Mouse (Mus musculus) gastrocnemius, adult 8-10 months (tissue): ENCODE data around the gene Mars. TPM values are rescaled to one million over a fixed set of nuclear protein-coding genes. Genes with fewer than 3 reads are reported as not detected.

Experiments used
- DNase-seq, 2 experiments: peaks; one replicate each; pipeline ENCODE4 v3.0.0; 2022; ENCODE audit warnings: low spot score in 2 of 2
- total RNA-seq, 4 experiments: library from RNA; stranded (reverse); gene quantifications; 2 replicates each; pipeline ENCODE4 v1.2.4; 2022

The Mars gene
- total RNA-seq, 4 experiments from 2014 or later, result 59.2 to 76.6 (median 66.0) TPM

DNA sequence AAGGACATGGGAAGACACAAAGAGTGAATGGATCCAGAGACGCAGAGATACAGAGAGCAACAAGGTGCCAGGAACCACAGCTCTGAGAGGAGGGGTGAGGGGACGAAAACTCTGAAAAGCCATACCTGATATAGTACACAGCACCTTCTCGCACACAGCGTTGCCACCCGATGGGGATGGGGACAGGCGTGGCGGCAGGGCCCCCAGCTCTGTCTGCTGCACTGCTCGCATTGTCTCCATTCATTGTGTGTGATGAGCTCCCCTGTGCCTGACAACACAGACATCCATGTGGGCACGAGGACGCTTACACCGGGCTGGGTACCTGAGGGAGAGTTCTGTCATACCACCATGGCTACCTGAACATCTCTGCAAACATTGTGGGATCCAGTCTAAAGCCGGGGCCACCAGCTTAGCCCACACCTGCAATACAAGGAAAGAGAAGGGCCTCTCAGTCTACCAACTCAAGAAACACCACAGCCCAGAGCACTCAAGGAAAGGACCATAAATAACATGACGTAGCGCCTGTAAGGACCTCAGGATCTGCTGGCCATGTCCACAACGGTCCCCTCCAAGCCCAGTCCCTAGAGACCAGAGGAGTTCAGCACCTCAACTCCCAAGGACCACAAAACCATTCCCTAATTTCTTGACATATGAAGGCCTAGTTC is 24.2 kb downstream of the Mars start:
- DNase-seq, result no peak

DNA sequence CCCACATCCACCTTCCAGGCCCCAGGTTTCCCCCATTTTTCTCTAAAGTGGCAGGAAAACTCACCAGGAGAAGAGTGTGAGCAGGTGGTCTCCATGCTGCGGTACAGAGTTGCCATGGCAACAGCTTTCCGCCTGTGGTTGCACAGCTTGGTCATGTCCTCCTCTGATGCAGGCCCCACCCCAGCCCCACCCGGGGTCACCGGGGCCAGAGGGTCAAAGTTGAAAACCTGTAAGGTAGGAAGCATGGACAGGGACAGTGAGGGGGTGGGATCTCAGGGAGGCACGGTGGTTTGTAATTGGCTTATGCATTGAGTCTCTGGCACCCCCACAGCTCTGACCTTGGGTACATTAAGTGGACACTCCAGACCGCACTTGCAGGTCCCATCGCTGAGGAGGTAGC is 24.9 kb downstream of the Mars start:
- no peak for DNase-seq

DNA sequence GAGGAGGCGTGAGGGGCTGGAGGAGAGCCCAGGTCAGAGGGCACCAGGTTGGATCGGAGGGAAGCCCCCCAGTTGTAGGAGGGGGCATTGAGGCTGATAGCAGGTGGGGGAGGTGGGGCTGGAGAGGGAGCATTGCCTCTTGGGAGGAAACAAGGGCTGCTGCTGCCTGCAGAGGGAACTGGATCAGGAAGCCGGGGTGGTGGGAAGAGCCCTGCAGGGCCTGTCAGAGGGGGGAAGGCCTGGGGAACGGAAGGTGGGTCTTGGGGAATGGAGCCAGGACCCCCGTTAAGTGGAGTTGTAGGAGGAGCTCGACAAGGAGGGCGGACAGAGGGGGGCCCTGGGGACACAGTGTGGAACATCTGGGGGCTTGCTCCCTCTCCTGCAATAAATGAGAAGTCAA is 25.4 kb downstream of the Mars start:
- no peak for DNase-seq

DNA sequence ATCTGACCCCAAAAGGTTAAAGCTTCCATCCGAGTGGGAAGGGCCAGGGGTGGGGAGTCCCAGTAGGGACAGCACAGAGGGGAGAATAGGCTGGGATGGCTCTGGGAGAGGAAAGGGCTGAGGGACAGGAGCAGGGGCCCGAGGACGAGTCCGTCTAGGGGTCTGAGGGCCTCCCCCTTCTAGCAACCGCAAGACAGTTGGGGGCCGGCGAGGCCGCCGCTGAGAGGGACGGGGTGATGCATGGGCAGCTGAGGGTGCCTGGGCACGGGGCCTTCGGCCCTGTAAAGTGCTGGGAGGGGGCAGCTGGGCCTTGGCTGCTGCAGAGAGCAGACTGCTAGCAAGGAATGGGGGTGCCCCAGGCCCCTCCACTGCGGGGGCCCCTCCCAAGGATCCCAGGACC is 25.9 kb downstream of the Mars start:
- no peak for DNase-seq

DNA sequence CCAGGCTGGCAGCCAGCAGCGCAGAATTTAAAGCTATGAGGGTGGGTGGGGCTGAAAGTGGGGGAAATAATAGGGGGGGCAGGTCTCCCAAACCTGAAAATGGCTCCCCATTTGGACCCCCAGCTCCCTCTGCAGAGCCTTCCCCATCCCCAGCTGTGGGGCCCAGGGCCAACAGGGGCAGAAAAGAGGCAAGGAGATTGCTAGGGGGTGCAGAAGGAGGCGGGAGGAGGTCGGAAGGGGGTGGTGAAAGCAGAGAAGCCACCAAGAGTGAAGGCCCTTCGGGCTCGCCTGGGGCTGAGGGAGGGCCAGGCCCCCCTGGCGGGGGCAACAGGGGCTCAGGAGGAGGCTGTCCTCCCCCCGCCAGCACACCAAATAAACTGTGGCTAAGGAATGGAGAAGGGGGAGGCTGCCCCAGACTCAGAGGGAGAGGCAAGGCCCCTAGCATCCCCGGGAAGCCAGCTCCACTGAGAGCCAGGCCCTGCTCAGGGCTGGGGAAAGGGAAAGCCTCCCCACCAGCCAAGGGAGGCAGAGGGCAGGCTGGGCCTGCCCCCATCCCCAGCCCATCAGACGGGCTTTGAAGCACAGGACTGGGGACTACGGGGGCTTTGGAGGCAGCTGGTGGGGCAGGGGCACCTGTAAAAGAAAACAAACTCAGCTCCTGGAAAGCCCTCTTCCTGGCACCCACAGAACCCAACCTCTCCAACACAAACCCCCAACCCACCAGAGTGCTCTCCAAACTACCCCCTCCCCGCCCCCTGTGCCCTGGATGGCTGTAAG is 26.7 kb downstream of the Mars start:
- DNase-seq, result no peak

DNA sequence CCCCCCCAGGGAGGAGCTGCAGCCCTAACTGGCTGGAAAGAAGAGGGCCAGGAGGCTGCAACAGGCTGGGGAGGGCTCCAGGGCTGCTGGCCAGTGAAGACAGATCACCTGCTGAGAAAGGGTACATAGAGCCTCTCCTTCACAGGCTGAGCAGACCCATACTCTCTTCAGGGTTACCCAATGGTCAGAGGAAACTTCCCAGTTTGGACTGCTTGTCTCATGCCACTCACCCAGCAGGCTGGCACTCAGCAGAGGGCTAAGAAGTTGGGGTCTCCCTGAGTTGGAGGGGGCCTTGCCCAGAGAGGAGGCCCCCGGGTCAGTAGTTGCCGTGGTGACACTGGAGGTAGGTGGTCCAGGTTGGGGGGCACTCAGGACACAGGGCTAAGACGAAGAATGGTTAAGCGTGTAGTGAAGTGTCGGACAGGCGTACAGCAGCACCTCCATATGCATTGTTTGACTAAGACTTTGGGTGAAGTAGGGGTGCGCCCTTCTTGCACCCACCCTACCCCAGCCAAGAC is 27.4 kb downstream of the Mars start:
- no peak for DNase-seq

DNA sequence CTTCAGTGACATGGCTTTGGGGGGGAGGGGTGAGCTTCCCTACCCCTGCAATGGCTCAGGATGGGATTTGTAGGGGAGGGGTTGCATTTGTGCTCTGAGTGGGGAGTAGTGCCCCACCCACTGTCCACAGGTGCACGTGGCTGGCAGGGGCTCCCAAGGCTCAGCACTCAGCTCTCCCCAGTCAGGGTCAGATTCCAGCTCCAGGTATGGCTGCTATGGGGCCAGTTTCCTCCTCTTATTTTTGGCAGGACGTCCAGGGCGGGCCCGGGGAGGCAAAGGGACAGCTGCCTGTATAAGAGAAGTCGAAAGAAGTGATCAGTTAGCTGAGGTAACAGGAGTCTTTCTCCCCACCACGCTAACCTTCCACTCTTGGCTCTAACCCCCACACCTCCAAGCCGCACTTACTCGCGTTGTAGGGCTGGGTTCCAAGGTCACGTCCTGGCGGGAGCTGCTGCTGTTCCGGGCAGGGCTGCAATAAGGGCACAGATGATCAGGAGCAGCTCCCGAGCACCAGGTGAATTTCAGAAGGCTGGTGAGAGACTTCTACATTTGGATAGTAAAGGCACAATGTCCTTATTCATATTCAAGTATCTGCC is 28.9 kb downstream of the Mars start:
- no peak for DNase-seq

DNA sequence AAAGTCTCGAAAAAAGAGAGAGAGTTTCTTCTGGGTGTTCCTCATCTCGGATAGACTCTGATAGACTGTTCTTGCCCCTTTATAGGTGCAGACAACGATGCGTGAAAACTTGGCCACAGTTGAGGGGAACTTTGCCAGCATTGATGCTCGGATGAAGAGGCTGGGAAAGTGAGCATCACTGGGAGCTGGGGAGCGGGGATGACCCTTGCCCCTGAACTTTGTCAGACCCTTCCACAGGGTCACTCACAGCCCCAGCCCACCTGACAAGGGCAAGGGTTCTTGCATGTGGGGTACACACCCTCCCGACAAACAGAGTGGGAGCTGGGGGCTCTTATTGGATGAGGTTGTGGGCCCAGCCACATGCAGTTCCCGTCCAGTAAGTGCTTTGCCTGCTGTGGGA is 30.3 kb downstream of the Mars start:
- DNase-seq, result no peak

DNA sequence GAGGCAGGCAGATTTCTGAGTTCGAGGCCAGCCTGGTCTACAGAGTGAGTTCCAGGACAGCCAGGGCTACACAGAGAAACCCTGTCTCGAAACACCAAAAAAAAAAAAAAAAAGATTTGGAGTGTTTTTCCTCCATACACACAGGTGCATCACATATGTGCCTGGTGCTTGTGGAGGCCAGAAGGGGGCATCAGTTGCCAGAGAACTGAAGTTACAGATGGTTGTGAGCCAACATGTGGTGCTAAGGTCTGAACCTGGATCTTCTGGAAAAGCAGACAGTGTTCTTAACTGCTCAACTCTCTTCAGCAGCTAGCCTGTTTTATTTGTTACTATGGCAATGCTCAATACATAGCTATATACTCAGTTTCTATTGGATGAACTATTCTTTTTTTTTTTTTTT is 31.9 kb downstream of the Mars start:
- DNase-seq, result no peak

DNA sequence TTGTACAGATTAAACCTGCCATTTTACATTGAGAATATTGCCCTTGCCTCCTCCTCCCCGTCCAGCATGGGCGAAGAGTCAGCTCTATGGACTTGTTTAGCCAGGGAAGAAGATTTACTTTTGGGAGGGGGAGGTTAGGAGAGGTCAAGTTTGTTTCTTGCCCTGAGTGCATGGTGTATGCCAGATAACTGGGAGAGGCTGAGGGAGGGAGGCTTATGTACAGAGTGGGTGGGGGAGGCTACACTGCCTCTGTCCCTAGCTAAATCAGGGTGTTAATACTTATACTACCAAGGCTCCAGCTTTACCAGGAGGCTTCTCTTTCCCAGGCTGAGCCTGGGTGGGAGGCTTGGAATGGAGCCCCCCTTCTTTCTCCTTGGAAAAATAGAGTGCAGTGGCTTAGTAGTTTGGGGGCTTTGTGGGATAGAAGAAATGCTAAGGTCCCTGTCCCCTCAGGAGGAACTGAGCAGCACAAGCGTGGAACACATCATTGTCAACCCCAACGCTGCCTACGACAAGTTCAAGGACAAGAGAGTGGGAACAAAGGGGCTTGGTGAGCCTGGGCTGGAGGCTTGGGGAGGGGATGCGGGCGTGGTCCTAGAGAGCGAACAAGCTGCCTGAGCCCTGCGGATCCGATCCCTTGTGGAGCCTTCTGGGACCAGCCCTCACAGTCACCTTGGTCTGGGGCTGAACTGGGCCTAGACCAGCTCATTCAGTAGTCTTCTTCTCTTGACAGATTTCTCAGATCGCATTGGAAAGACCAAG is 37.1 kb downstream of the Mars start:
- DNase-seq, result no peak

DNA sequence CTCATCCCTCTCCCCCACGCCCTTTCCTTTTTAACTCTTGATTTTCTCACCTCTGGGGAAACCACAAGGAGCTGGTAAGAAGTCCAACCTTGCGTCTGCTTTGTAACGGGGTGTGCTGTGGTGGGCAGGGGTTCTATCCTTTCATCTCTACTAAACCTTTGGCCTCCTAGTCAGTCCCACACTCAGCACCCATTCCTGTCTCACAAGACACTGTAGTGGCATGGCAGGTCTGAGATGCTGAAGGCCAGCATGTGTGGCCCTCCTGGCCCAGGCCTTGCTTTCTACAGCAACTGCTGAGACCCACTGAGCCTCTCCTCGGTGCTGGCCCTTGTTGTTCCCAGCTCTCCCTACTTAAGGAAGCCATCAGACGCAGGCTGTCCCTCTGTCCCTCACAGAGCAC is 39.2 kb downstream of the Mars start:
- DNase-seq, result no peak

DNA sequence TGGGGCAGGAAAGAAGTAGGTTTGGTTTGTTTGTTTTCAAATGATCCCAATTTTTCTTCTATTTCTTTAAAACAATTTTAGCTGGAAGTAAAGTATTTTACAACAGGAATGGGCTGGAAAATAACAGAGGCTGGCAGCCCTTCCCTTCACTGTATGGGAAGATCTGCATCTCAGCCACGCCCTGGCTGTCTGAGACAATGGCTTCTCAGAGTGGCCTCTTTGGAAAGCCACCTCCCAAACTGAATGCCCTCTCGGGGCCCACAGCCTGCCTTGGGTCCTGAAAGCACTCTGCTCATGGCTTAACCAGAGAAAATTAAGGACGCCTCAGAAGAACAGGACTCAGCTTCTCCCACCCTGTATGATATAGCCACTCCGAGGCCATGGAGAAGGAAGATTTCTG is 41.7 kb downstream of the Mars start:
- DNase-seq, result no peak

DNA sequence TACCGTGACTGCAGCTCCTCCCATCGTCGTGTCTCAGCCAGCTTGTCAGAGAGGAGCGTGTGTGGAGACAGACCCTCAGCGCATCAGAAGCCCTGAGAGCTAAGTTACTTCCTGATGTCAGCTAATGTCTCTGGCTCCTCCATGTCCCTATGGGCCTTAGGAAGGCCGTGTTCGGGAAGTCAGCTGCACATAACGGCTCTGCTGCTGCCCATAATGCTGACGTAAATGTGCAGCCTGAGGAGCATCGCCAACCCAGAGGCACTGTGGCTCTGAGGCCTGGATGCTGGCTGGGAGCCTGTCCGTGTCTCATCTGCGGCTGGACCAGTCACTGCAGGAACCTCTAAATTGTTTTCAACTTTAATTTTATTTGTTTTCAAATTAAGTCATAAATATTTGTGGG is 42.5 kb downstream of the Mars start:
- DNase-seq, result no peak

DNA sequence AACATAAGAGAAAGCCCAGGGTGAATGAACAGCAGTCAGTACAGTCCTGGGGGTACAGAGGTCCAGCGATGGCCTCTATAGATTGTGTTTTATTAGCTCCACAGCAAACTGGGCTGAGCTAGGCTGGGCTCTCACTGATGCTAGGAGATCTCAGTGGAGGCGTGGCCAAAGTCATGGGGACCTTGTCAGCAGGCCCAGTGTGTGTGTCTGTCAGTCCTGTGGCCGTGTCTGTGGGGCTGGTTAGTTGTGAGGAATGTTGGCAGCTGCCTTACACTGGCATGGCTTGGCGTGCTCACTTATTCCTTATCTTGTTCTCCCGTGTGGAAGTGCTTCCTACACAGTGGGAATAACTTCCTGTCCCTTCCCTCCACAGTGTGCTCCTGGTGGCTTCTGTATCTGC is 43.2 kb downstream of the Mars start:
- no peak for DNase-seq

DNA sequence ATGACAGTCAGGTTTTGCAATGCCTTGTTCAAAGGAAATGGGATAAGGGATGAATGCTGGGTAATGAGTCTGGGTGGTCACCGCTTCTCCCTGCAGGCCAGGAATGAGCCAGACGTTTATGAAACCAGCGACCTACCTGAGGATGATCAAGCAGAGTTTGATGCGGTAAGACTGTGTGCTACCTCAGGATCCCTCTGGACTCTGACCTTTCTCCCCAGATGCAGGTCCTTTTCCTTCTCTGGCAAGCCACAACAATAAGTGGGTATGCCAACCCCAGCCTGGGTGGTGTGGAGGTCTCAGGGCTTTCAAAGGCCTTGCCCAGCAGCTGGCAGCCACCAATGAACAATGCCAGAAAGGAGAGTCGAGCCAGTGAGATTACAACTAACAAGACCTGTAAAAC is 44.3 kb downstream of the Mars start:
- DNase-seq, result no peak

DNA sequence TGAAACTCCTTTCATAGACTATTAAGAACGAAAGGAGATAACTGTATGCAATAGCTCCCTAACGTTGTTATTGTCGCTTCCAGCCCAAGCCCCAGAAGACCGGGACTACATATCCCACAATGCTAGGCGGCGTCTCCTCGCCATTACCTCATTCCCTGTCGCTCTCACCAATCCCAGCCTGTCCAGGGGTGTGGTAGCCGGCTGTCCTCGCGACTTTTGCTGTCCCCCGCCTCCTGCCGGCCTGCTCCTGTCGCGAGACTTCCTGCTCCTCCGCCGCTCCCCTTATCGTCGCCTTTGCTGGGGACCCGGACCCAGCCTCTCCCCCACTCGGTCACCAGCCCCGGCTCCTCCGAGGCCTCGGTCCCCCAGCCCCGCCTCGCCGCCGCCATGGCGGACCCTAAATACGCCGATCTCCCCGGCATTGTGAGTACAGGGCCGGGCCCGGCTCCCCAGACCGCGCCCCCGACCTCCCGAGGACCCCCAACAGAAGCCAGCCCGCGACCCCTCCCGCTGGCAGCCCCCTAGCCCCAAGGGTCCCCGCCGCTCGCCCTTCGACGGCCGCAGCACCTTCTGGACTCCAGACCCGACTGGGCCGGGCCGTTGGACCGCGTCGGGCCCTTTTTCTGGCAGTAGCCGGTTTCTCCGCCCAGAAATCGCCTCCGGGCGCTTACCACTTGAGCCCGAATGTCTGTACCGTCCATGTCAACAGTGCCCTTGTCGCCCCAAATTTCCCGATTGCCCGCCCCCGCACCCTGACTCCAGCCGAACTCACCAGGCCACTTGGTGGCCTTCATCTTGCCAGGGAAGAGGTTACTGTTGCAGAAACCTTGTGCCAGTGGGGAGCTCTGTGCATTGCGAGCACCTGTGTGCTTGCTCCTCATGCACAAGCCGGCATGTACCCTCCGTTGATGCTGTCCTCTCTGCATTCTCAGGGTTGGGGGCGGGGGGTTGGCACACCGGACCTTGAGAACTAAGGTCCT is 45.2 kb downstream of the Mars start, which contains the start of gene Dctn2:
Gene Dctn2, plus strand, starts transcription at position 257 of the 980 bp plus-strand sequence.
- DNase-seq, result peak; percentile 91 to 94

DNA sequence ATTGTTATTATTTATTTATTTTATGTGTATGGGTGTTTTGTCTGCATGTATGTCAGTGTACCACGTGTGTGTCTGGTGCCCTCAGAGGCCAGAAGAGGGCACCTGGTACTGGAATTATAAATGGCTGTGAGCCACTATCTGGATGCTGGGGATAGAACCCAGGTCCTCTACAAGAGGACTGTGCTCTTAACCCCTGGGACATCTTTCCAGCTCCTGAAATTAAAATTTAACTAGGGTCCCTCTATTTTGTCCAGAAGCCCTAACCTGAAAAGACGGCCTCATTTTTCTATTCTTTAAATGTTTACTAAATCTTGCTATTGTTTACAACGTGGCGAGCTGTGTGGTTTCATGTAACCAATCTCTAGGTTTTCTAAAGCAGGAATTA is 45.9 kb downstream of the Mars start:
- DNase-seq, result no peak

DNA sequence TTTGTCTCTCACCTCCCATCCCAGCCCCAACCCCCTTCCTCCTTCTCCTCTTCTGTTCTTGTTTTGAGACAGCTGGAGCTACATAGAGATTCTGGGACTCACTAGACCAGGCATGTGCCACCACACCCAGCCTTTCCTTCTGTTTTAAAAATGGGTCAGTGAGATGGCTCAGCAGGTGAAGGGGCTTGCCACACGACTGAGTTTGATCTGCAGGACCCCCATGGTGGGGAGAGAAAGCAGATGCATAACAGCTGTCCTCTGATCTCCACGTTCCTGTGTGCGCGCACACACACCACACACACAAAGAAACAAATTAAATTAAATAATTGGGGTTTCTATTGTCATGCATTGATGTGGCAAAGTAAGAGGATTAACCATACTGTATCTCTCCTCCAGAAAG is 46.6 kb downstream of the Mars start:
- DNase-seq, result no peak

DNA sequence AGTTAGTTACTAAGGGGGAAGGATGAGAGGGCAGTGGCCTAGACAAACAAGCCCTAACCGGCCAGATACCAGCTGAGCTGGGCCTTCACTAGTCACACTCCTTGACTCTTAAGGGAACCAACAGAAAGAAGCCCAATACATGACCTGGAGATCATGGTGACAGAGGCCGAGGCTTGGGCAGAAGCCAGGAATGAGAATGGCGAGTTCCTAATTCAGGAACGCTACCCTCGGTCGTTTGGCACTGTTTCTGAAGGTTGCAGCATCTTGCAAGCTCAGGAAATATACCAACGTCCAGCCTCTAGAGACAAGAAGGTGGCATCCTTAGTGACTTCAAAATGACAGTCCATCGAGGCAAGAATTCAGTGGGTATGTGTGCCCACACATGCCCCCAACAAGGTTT is 47.2 kb downstream of the Mars start:
- DNase-seq, result no peak

DNA sequence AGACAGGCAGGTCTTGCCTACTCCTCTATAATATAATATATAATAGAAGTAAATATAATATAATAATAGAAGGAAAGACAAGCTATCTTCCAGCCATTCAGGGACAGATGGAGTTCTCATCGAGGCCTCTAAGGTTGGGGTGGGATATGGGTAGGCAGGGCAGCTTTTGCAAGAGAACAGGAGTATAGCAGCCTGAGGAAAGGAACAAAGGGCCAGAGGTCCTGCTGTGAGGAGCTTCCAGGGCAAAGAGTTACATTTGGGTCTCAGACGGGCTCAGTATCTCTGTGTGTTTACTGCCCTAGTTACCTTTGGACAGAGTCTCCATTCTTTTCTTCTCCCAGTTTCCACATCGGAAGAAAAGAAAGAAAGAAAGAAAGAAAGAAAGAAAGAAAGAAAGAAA is 48.0 kb downstream of the Mars start:
- no peak for DNase-seq
